ENCODE assay signal across 33 mouse cellular contexts in genomic region chr9:69702156-69702928, GRCm38 (mm10). TPM values are rescaled to one million over a fixed set of nuclear protein-coding genes. Genes with fewer than 3 reads are reported as not detected.
A peak's percentile ranks its signal among the peaks of the same experiment; 100 is the strongest.
DNase-seq lines count a peak whose midpoint lies in the region; ATAC-seq and TF ChIP-seq lines count a peak whose summit lies in the region.
"Had no signal": no experiment of that assay in that cellular context is flagged by ENCODE, and none has a peak within 500 bp of the region (broad histone marks: within the 10 kb centered on the region; RNA-seq: fewer than 3 reads in every experiment).

No protein-coding gene starts in this region.

- H3K79me2 ChIP-seq in CH12.LX (replicated peaks; ENCODE audit: control insufficient read depth, extremely low read depth, insufficient read depth, poor library complexity, severe bottlenecking): no peaks in the 10 kb centered on the region

- in situ Hi-C loops in CH12.LX (cut with MboI; ENCODE audit: low pct_ligation_motif_present, low pct_unique_long_range_greater_than_20kb, low sequenced_read_pairs): no loop called here

- no peaks in the 10 kb centered on the region for H3K27me3 ChIP-seq in CH12.LX (replicated peaks)
- H3K27me3 ChIP-seq: embryonic facial prominence, embryonic 13.5 days; forebrain, embryonic 15.5 days; heart, embryonic 12.5 days; heart, embryonic 15.5 days; Patski had no signal

- dilution Hi-C loops in CH12.LX (cut with MboI; ENCODE audit: extremely low pct_ligation_motif_present, extremely low pct_unique_long_range_greater_than_20kb, low sequenced_read_pairs): no loop called here

- H3K9ac ChIP-seq in CH12.LX (ENCODE audit: insufficient read depth, low read depth): no peak overlapping the region
- H3K9ac ChIP-seq: embryonic facial prominence, embryonic 13.5 days; forebrain, embryonic 12.5 days; forebrain, embryonic 15.5 days; heart, embryonic 12.5 days; heart, embryonic 15.5 days; hindbrain, embryonic 13.5 days had no signal

- H3K4me1 ChIP-seq in CH12.LX (ENCODE audit: control insufficient read depth in 1 of 2, insufficient read depth in 2 of 2): peaks cover 17 to 66% of the 10 kb centered on the region in 2 experiments
- H3K4me1 ChIP-seq: embryonic facial prominence, embryonic 10.5 days; embryonic facial prominence, embryonic 13.5 days; forebrain, embryonic 12.5 days; forebrain, embryonic 15.5 days; heart, embryonic 12.5 days; heart, embryonic 15.5 days had no signal

- no peak for TF ChIP-seq POLR2A in CH12.LX (IDR thresholded peaks at IDR 0.05; ENCODE audit: low read depth, low read length)

- peak overlapping the region in 1 of 3 experiments; percentile 29 for H3K4me3 ChIP-seq in CH12.LX (replicated peaks in 1 of 3; ENCODE audit: low read depth in 2 of 3, low read length in 2 of 3, poor library complexity in 1 of 3)
- H3K4me3 ChIP-seq: embryonic facial prominence, embryonic 10.5 days; embryonic facial prominence, embryonic 13.5 days; erythroblast, embryonic 14.5 days; forebrain, embryonic 12.5 days; forebrain, embryonic 15.5 days; heart, embryonic 12.5 days; heart, embryonic 15.5 days; hindbrain, embryonic 10.5 days; hindbrain, embryonic 13.5 days had no signal

- peak; percentile 93 for TF ChIP-seq EP300 in CH12.LX (IDR thresholded peaks at IDR 0.05; ENCODE audit: low read length)

- H3K36me3 ChIP-seq in CH12.LX (replicated peaks in 1 of 2; ENCODE audit: control insufficient read depth in 1 of 2, insufficient read depth in 1 of 2, low read length in 1 of 2): no peaks in the 10 kb centered on the region
- H3K36me3 ChIP-seq: embryonic facial prominence, embryonic 10.5 days; embryonic facial prominence, embryonic 13.5 days; forebrain, embryonic 12.5 days; forebrain, embryonic 15.5 days; G1E; heart, embryonic 12.5 days; heart, embryonic 15.5 days; hindbrain, embryonic 10.5 days; hindbrain, embryonic 13.5 days had no signal

- peak overlapping the region; percentile 84 for H3K27ac ChIP-seq in CH12.LX (ENCODE audit: insufficient read depth, low read depth)
- H3K27ac ChIP-seq: embryonic facial prominence, embryonic 10.5 days; embryonic facial prominence, embryonic 13.5 days; forebrain, embryonic 12.5 days; forebrain, embryonic 15.5 days; heart, embryonic 15.5 days; hindbrain, embryonic 13.5 days had no signal

- no peak for TF ChIP-seq CTCF in CH12.LX (conservative IDR thresholded peaks at IDR 0.05 in 1 of 2, IDR thresholded peaks at IDR 0.05 in 1 of 2; ENCODE audit: low read depth in 2 of 2, low read length in 2 of 2)

- peak; percentile 12 for TF ChIP-seq RAD21 in CH12.LX (IDR thresholded peaks at IDR 0.05; ENCODE audit: low read depth, low read length)

- peaks cover 4% of the 10 kb centered on the region for H3K9me3 ChIP-seq in CH12.LX (replicated peaks; ENCODE audit: low read length)
- H3K9me3 ChIP-seq: embryonic facial prominence, embryonic 10.5 days; embryonic facial prominence, embryonic 13.5 days; forebrain, embryonic 12.5 days; forebrain, embryonic 15.5 days; G1E; heart, embryonic 12.5 days; heart, embryonic 15.5 days; hindbrain, embryonic 10.5 days; hindbrain, embryonic 13.5 days had no signal

- H3K4me2 ChIP-seq in CH12.LX (ENCODE audit: insufficient read depth, low read depth, poor library complexity, severe bottlenecking): peak overlapping the region; percentile 27; the same call in 1 of the 2 replicates
- H3K4me2 ChIP-seq: embryonic facial prominence, embryonic 13.5 days; forebrain, embryonic 12.5 days; forebrain, embryonic 15.5 days; heart, embryonic 12.5 days; heart, embryonic 15.5 days; hindbrain, embryonic 13.5 days had no signal

- ATAC-seq in granulocyte monocyte progenitor cell, adult 5-6 weeks (replicated peaks; ENCODE audit: poor library complexity, severe bottlenecking): peak; percentile 94
- peak; percentile 74 for ATAC-seq in megakaryocyte progenitor cell, adult 5-6 weeks (replicated peaks; ENCODE audit: poor library complexity)
- no peak for ATAC-seq in monocyte, adult 5-6 weeks (replicated peaks; ENCODE audit: insufficient number of reproducible peaks, low FRiP score, low TSS enrichment, poor library complexity, severe bottlenecking)
- ATAC-seq: forebrain, embryonic 15.5 days; hindbrain, embryonic 16.5 days; inflammation-experienced regulatory T-cells, adult 6 months; Patski had no signal

- peak; percentile 98 for DNase-seq in CH12.LX (ENCODE audit: extremely low read depth)
- DNase-seq in thymus, postnatal 10 days (ENCODE audit: low spot score in 2 of 2): no peak
- DNase-seq in spleen, postnatal 4 days (ENCODE audit: low spot score in 2 of 2): no peak
- DNase-seq: adrenal gland, postnatal 10 days; adrenal gland, postnatal 36 days; cerebellum, adult 18-20 months; cerebellum, adult 9-11 months; cerebellum, postnatal 25 days; embryo, embryonic 11 days; gastrocnemius, postnatal 25 days; heart, postnatal 10 days; heart, postnatal 36 days had no signal

TF ChIP-seq in CH12.LX, 34 proteins besides CTCF, POLR2A, EP300 and RAD21:
- TF ChIP-seq JUND (conservative IDR thresholded peaks at IDR 0.05; ENCODE audit: low read depth, low read length) (peak; percentile 93), PAX5 (IDR thresholded peaks at IDR 0.05; ENCODE audit: low read length) (no peak), HCFC1 (IDR thresholded peaks at IDR 0.05; ENCODE audit: low read depth, low read length) (peak; percentile 38; the same call in 1 of the 2 replicates), ZC3H11A (IDR thresholded peaks at IDR 0.05; ENCODE audit: low read depth, low read length) (no peak), POLR2AphosphoS2 (IDR thresholded peaks at IDR 0.05; ENCODE audit: low read depth, low read length) (no peak), CHD1 (IDR thresholded peaks at IDR 0.05; ENCODE audit: low read depth, low read length) (peak; percentile 73; the same call in 1 of the 2 replicates), CHD2 (IDR thresholded peaks at IDR 0.05; ENCODE audit: low read length) (peak; percentile 83), TBP (conservative IDR thresholded peaks at IDR 0.05; ENCODE audit: low read depth, low read length) (0 out of 2 replicates have a peak, but pooled peaks have one; percentile 29), MXI1 (IDR thresholded peaks at IDR 0.05; ENCODE audit: low read depth, low read length) (peak; percentile 91), USF1 (IDR thresholded peaks at IDR 0.05; ENCODE audit: low read depth, low read length) (peak; percentile 34; the same call in 1 of the 2 replicates), KAT2A (IDR thresholded peaks at IDR 0.05; ENCODE audit: insufficient replicate concordance, low read length) (peak; percentile 78), ELF1 (IDR thresholded peaks at IDR 0.05; ENCODE audit: low read depth, low read length) (peak; percentile 64), ETS1 (conservative IDR thresholded peaks at IDR 0.05; ENCODE audit: low read depth, low read length) (peak; percentile 92), E2F4 (IDR thresholded peaks at IDR 0.05; ENCODE audit: insufficient replicate concordance, low read depth, low read length) (no peak), MAFK (IDR thresholded peaks at IDR 0.05; ENCODE audit: insufficient replicate concordance, low read length) (peak; percentile 84), TCF12 (IDR thresholded peaks at IDR 0.05; ENCODE audit: low read depth, low read length) (peak; percentile 97), IRF4 (IDR thresholded peaks at IDR 0.05; ENCODE audit: low read depth, low read length) (peak; percentile 97), ZNF384 (IDR thresholded peaks at IDR 0.05; ENCODE audit: low read depth, low read length) (peak; percentile 62), USF2 (conservative IDR thresholded peaks at IDR 0.05; ENCODE audit: low read depth, low read length) (peak; percentile 38), JUN (IDR thresholded peaks at IDR 0.05; ENCODE audit: insufficient read depth, low read depth, low read length) (peak; percentile 77), GABPA (IDR thresholded peaks at IDR 0.05; ENCODE audit: insufficient replicate concordance, low read depth, low read length) (no peak), MYC (IDR thresholded peaks at IDR 0.05; ENCODE audit: low read depth, low read length) (peak; percentile 93), MEF2A (IDR thresholded peaks at IDR 0.05; ENCODE audit: borderline replicate concordance, low read depth, low read length) (peak; percentile 82), BHLHE40 (IDR thresholded peaks at IDR 0.05; ENCODE audit: low read depth, low read length) (peak; percentile 96), NELFE (IDR thresholded peaks at IDR 0.05; ENCODE audit: low read depth, low read length) (no peak; the same call in 1 of the 2 replicates), SIN3A (IDR thresholded peaks at IDR 0.05; ENCODE audit: low read length) (peak; percentile 91), ZKSCAN1 (IDR thresholded peaks at IDR 0.05; ENCODE audit: borderline replicate concordance, low read depth, low read length) (no peak), NRF1 (IDR thresholded peaks at IDR 0.05; ENCODE audit: low read depth, low read length) (peak; percentile 43; the same call in 1 of the 2 replicates), MAX (IDR thresholded peaks at IDR 0.05; ENCODE audit: low read length) (peak; percentile 93), SMC3 (IDR thresholded peaks at IDR 0.05; ENCODE audit: low read depth, low read length) (peak; percentile 36), ZMIZ1 (IDR thresholded peaks at IDR 0.05; ENCODE audit: low read depth, low read length) (peak; percentile 93), RCOR1 (conservative IDR thresholded peaks at IDR 0.05; ENCODE audit: low read depth, low read length) (peak; percentile 93), UBTF (IDR thresholded peaks at IDR 0.05; ENCODE audit: low read depth, low read length) (no peak), MAZ (IDR thresholded peaks at IDR 0.05; ENCODE audit: low read depth, low read length) (peak; percentile 84)

RNA-seq across cellular contexts. Expression of gene Foxb1, which starts 58.4 kb away (rescaled TPM):
- total RNA-seq in CH12.LX (2012; rRNA removed) (not detected in 2 replicates), CH12.LX (2014; rRNA removed) (not detected in 2 replicates)
- not detected in 2 replicates for polyA plus RNA-seq in CH12.LX (2012; ENCODE audit: insufficient read length, low read depth)
- not detected in 2 replicates for total RNA-seq in granulocyte monocyte progenitor cell, adult 5-6 weeks (2014; fragmentation: Nextera tagmentation)
- not detected in 2 replicates for total RNA-seq in granulocyte monocyte progenitor cell, adult 5-6 weeks (2017)
- total RNA-seq in megakaryocyte progenitor cell, adult 5-6 weeks (2015): not detected in 2 replicates
- not detected in 2 replicates for total RNA-seq in megakaryocyte progenitor cell, adult 5-6 weeks (2017)
- total RNA-seq in monocyte, adult 5-6 weeks (2017): not detected in 3 replicates
- total RNA-seq: adrenal gland, adult 18-20 months; adrenal gland, postnatal 10 days; adrenal gland, postnatal 36 days; G1E; gastrocnemius, adult 8-10 months; gastrocnemius, postnatal 25 days; heart, adult 8-10 months; heart, postnatal 10 days; heart, postnatal 36 days had no signal
- polyA plus RNA-seq: cortical plate, adult 2 months; erythroblast, embryonic 14.5 days; G1E; gonadal fat pad, adult 2 months; heart, embryonic 12.5 days; heart, embryonic 15.5 days; inflammation-experienced regulatory T-cells, adult 6 months; Patski had no signal
